ENCODE assay signal across 8 mouse cellular contexts in genomic region chr7:30956756-30957366, GRCm38 (mm10). TPM values are rescaled to one million over a fixed set of nuclear protein-coding genes. Genes with fewer than 3 reads are reported as not detected.
DNase-seq lines count a peak whose midpoint lies in the region; ATAC-seq and TF ChIP-seq lines count a peak whose summit lies in the region.

Gene Usf2, minus strand, starts transcription at chr7:30956803.

- WGBS in forebrain, postnatal 0 days = 1% methylated on average over 36 of the region's 82 CpGs

- intact Hi-C loops in heart, postnatal 36 days (cut with DNase I) = loop anchor here (2.0 to 10.0 kb wide), 5 partner anchors 16 to 362 kb away; partner anchors contain the start of genes Fam187b, Fxyd7, Lsr and Tmem147

- H3K4me3 ChIP-seq in forebrain, postnatal 0 days (ENCODE audit: low read depth, low read length) = peak within 1 kb of the TSS; percentile 94

- peaks cover 15% of the 10 kb centered on the region for H3K4me1 ChIP-seq in forebrain, postnatal 0 days (ENCODE audit: insufficient read depth)

- peak; percentile 84 for DNase-seq in MN1 (ENCODE audit: low spot score)
- peak; percentile 83 for DNase-seq in cerebellum, adult 18-20 months
- DNase-seq in forebrain, postnatal 0 days = peak; percentile 86
- DNase-seq in heart, postnatal 36 days = peak; percentile 78 to 83
- peak in 1 of 2 experiments; percentile 76 for DNase-seq in layer of hippocampus, adult 8-10 months (ENCODE audit: low spot score in 2 of 2)
- peak; percentile 89 for DNase-seq in lung, postnatal 10 days
- DNase-seq in retina, embryonic 14.5 days (ENCODE audit: low spot score) = peak; percentile 74
- DNase-seq in thymus, postnatal 4 days = peak; percentile 84

- TF ChIP-seq CTCF in forebrain, postnatal 0 days (IDR thresholded peaks at IDR 0.05; ENCODE audit: low read depth) = no peak

- H3K9ac ChIP-seq in forebrain, postnatal 0 days = peak within 1 kb of the TSS; percentile 99

- no peaks in the 10 kb centered on the region for H3K27me3 ChIP-seq in forebrain, postnatal 0 days (ENCODE audit: insufficient read depth, low read length)

- peak within 1 kb of the TSS; percentile 98 for H3K27ac ChIP-seq in forebrain, postnatal 0 days (ENCODE audit: low read depth, low read length)

- no peaks in the 10 kb centered on the region for H3K9me3 ChIP-seq in forebrain, postnatal 0 days (ENCODE audit: low read length)

- H3K4me2 ChIP-seq in forebrain, postnatal 0 days (ENCODE audit: low read depth) = peak within 1 kb of the TSS; percentile 67

- ATAC-seq in forebrain, postnatal 0 days = peak; percentile 80

- peaks cover 30% of the 10 kb centered on the region for H3K36me3 ChIP-seq in forebrain, postnatal 0 days (ENCODE audit: insufficient read depth)

RNA-seq across cellular contexts. Expression of gene Usf2, which starts in this region (rescaled TPM):
- total RNA-seq in forebrain, postnatal 0 days (2014; rRNA removed) = 81.4 and 93.9 TPM in 2 replicates
- 18.9 and 22.6 TPM in 2 replicates for polyA plus RNA-seq in forebrain, postnatal 0 days (2015; fragmentation: Nextera tagmentation; extraction: Ambion mirVana)
- total RNA-seq in heart, postnatal 36 days (2021) = 100 to 1,000 TPM; 107 to 112 TPM
- 100 to 1,000 TPM; 118 to 123 (median 120) TPM for total RNA-seq in layer of hippocampus, adult 8-10 months (2022)
